Mouse (Mus musculus) liver, postnatal 0 days (tissue): ENCODE results near the gene Itga10. TPM values are rescaled to one million over a fixed set of nuclear protein-coding genes. Genes with fewer than 3 reads are reported as not detected.
"Not testable (repeated sequence)": the region's sequence is repeated elsewhere in the genome, so short reads cannot be mapped to it uniquely, and the experiment has no call there.

ENCODE experiments used
- ATAC-seq: fragments of 200-750 bp; cut with Nextera tagmentation; 2 replicates; pipeline ENCODE4 v1.8.0; 2017; ENCODE audit warnings: mild to moderate bottlenecking, moderate library complexity
- DNase-seq: peaks from one replicate; pipeline ENCODE4 v3.0.0-alpha.2; 2016
- H3K27ac ChIP-seq: fragments of 300-500 bp; sonication (generic); 2 replicates; pipeline ENCODE4 v1.5.1; 2014; ENCODE audit warnings: antibody characterized with exemption, moderate library complexity, mild to moderate bottlenecking, low read depth
- H3K27me3 ChIP-seq: fragments of 300-500 bp; sonication (generic); 2 replicates; pipeline ENCODE4 v1.6.1; 2014; ENCODE audit warnings: low read length, control low read depth, mixed read lengths; ENCODE audit not compliant: insufficient read depth
- H3K36me3 ChIP-seq: fragments of 300-500 bp; sonication (generic); replicated peaks from 2 replicates; pipeline ENCODE4 v1.6.1; 2014; ENCODE audit warnings: mild to moderate bottlenecking, control low read depth, low read length, moderate library complexity, mixed read lengths; ENCODE audit not compliant: insufficient read depth
- H3K4me1 ChIP-seq: fragments of 300-500 bp; sonication (generic); 2 replicates; pipeline ENCODE4 v1.6.1; 2014; ENCODE audit warnings: antibody characterized with exemption, mild to moderate bottlenecking, control low read depth; ENCODE audit not compliant: insufficient read depth
- H3K4me2 ChIP-seq: fragments of 300-500 bp; sonication (generic); 2 replicates; pipeline ENCODE4 v1.6.1; 2014; ENCODE audit warnings: low read depth, mild to moderate bottlenecking, low read length, moderate library complexity, mixed read lengths
- H3K4me3 ChIP-seq: fragments of 300-500 bp; sonication (generic); 2 replicates; pipeline ENCODE4 v1.5.1; 2014; ENCODE audit warnings: low read depth, low read length
- H3K9ac ChIP-seq: fragments of 300-500 bp; sonication (generic); replicated peaks from 2 replicates; pipeline ENCODE4 v1.6.1; 2014; ENCODE audit warnings: mild to moderate bottlenecking, moderate library complexity
- H3K9me3 ChIP-seq: fragments of 300-500 bp; sonication (generic); 2 replicates; pipeline ENCODE4 v1.6.1; 2016; ENCODE audit warnings: mild to moderate bottlenecking, control low read depth, low read length, mixed read lengths
- CTCF ChIP-seq: sonication (generic); IDR thresholded peaks from 2 replicates; pipeline ENCODE4 v1.5.1; 2016; ENCODE audit warnings: antibody characterized with exemption, low read depth
- EP300 ChIP-seq: IDR thresholded peaks from 2 replicates; pipeline ENCODE4 v1.6.1; 2016; ENCODE audit warnings: antibody characterized with exemption, low read depth, mild to moderate bottlenecking
- WGBS: fragments of 180-500 bp; shearing (Covaris S2); extraction: QIAGEN DNeasy Blood & Tissue Kit; methylation state at CpG from one replicate; pipeline ENCODE4 v1.1.7; 2014; ENCODE audit not compliant: insufficient replicate concordance; 5-methylcytosine and 5-hydroxymethylcytosine counted together
- polyA plus RNA-seq: library from polyadenylated mRNA; unstranded; fragments of >200 nt; fragmentation: Nextera tagmentation; extraction: Ambion mirVana; gene quantifications from 2 replicates; pipeline ENCODE4 v1.2.1, GENCODE M21; 2015

Itga10 gene
- polyA plus RNA-seq, 1 experiment from 2014 or later = 0.05 TPM

DNA sequence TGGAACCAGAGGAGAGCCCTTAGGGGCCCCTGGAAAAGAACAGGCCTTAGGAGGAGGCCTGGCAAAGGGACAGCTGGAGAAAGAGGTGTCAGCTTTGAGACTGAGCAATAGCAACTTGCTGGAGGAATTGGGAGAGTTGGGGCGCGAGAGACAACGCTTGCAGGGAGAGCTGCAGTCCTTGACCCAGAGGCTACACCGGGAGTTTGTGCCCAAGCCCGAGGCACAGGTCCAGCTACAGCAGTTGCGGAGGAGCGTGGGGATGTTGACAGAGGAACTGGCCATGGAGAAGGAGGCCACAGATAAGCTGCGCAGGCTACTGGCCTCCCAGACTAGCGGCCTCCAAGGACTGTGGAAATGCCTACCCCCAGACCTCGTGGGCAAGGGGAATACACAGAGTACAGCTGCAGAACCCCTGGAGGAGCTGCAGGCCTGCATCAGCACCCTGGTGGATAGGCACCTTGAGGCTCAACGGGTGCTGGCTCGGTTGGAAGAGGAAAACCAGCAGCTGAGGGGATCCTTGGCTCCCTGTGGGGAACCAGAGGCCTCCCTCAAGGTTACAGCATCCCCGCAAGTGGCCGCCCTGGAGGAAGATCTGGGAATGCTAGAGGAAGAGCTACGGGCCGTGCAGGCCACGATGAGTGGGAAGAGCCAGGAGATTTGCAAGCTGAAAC lies 38.9 kb downstream of the Itga10 start:
- Histone ChIP-seq H3K36me3 (no peaks in the 10 kb centered on the region), H3K9me3 (no peaks in the 10 kb centered on the region), H3K4me1 (no peaks in the 10 kb centered on the region; the same call in 1 of the 2 replicates), H3K27me3 (peaks cover 43% of the 10 kb centered on the region; the same call in 1 of the 2 replicates), H3K27ac (no peak overlapping the region), H3K9ac (no peak overlapping the region), H3K4me2 (peak overlapping the region; percentile 44; the same call in 1 of the 2 replicates), H3K4me3 (no peak overlapping the region)
- no peak for ATAC-seq
- no peak for DNase-seq
- TF ChIP-seq EP300 = no peak
- TF ChIP-seq CTCF = no peak
- 53% methylated on average over 17 of the region's 17 CpGs for WGBS

DNA sequence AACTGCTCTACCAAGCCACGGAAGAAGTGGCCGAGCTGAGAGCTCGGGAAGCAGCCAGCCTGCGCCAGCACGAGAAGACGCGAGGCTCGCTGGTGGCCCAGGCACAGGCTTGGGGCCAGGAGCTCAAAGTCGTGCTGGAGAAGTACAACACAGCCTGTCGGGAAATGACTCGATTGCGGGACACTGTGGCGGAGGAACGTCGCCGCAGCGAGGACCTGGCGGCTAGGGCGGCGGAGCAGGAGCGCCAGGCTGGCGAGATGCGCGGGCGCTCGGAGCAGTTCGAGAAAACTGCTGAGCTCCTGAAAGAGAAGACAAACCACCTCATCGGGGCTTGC lies 39.4 kb downstream of the Itga10 start:
- no peak overlapping the region; the same call in 1 of the 2 replicates for H3K9ac ChIP-seq
- H3K4me2 ChIP-seq = peak overlapping the region; percentile 44; the same call in 1 of the 2 replicates
- no peak overlapping the region for H3K4me3 ChIP-seq
- no peak for ATAC-seq
- H3K27ac ChIP-seq = no peak overlapping the region
- H3K36me3 ChIP-seq = no peaks in the 10 kb centered on the region
- H3K9me3 ChIP-seq = no peaks in the 10 kb centered on the region
- TF ChIP-seq EP300 (no peak), CTCF (no peak)
- peaks cover 43% of the 10 kb centered on the region; the same call in 1 of the 2 replicates for H3K27me3 ChIP-seq
- no peaks in the 10 kb centered on the region; the same call in 1 of the 2 replicates for H3K4me1 ChIP-seq
- WGBS = 25% methylated on average over 28 of the region's 28 CpGs
- DNase-seq = no peak

DNA sequence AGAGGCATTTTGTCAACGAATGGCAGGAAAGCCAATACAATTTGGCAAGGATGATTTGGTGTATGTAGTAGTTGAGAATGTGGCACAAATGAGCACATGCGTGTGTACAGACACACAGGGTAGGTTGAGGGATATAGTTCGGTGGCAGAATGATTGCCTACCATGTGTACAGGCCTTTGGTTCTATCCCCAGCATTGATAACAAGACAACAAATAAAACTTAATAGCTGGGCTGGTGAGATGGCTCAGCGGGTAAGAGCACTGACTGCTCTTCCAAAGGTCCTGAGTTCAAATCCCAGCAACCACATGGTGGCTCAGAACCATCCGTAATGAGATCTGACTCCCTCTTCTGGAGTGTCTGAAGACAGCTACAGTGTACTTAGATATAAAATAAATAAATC lies 40.7 kb downstream of the Itga10 start:
- peaks cover 35% of the 10 kb centered on the region; the same call in 1 of the 2 replicates for H3K27me3 ChIP-seq
- H3K4me3 ChIP-seq, H3K4me2 ChIP-seq, H3K9ac ChIP-seq, H3K4me1 ChIP-seq, ATAC-seq, DNase-seq, H3K27ac ChIP-seq, H3K9me3 ChIP-seq, H3K36me3 ChIP-seq: not testable (repeated sequence)
- 83% methylated on average over 5 of the region's 5 CpGs for WGBS

DNA sequence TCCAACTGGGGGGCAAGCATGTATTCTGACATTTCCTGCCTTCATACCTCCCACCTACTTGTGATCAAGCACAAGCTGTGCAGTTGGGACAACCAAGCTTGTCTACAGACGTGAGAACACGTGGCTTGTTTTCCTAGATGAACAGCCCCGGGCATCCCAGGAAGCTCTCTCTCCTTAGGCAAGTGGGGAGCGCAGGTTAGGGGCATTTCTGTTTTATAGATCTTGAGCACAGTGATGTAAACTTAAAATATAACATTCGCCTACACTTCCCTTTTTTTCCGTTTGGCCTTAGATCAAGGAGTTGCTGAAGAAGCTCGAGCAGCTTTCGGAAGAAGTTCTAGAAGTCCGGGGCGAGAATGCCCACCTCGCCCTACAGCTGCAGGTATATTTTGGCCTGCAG lies 43.5 kb downstream of the Itga10 start:
- Histone ChIP-seq H3K27ac (no peak overlapping the region), H3K27me3 (peaks cover 22% of the 10 kb centered on the region; the same call in 1 of the 2 replicates), H3K4me2 (no peak overlapping the region), H3K9me3 (no peaks in the 10 kb centered on the region), H3K4me3 (no peak overlapping the region), H3K4me1 (no peaks in the 10 kb centered on the region; the same call in 1 of the 2 replicates), H3K9ac (no peak overlapping the region), H3K36me3 (no peaks in the 10 kb centered on the region)
- ATAC-seq (no peak), DNase-seq (no peak)
- TF ChIP-seq CTCF (no peak), EP300 (no peak)
- WGBS = 60% methylated on average over 11 of the region's 11 CpGs

DNA sequence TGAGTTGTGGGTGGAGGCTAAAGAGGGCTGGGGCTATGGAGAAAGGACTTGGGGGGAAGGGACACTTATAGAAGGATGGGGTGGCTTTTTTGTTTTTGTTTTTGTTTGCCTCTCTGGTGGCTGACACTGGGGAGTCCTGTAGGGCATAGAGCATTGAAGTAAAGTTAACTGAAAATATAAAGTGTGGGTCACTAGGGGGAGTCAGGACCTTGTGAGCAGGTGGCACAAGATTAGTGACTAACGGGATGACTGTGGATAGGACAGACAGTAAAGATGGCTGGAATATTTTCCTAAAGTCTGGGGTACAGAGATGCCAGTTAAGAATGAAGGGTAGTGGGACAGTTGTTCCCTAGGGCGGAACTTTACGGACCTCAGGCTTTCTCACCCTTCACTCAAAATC lies 44.9 kb downstream of the Itga10 start:
- Histone ChIP-seq H3K36me3 (no peaks in the 10 kb centered on the region), H3K4me1 (no peaks in the 10 kb centered on the region), H3K4me2 (no peak overlapping the region), H3K4me3 (no peak overlapping the region), H3K9ac (no peak overlapping the region), H3K27me3 (peaks cover 10% of the 10 kb centered on the region; the same call in 1 of the 2 replicates), H3K9me3 (no peaks in the 10 kb centered on the region), H3K27ac (no peak overlapping the region)
- no peak for TF ChIP-seq EP300
- TF ChIP-seq CTCF = peak; percentile 54
- 50% methylated on average over 3 of the region's 3 CpGs for WGBS
- DNase-seq (no peak), ATAC-seq (no peak)

DNA sequence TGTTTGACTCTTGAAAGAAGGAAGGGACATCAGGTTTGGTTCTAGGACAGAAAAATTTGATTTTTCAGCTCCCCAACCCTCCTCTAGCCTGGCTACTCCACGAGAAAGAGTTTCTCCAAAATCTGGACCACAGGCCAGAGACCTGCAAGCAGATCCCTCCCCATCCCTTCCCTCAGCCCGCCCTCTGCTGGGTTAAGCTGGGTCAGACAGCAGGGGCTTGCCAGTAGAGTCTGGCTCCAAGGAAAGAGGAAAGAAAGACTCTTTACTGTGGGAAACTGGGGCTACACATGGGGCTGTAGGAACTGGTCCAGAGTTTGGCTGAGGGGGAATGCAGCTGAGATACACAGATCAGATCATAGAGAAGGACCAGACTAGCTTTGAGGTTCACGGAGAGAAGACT lies 47.1 kb downstream of the Itga10 start:
- Histone ChIP-seq H3K4me2 (no peak overlapping the region), H3K27ac (no peak overlapping the region), H3K9me3 (no peaks in the 10 kb centered on the region), H3K36me3 (no peaks in the 10 kb centered on the region), H3K9ac (no peak overlapping the region), H3K27me3 (no peaks in the 10 kb centered on the region), H3K4me1 (peaks cover 7% of the 10 kb centered on the region), H3K4me3 (no peak overlapping the region)
- ATAC-seq (no peak), DNase-seq (peak; percentile 29)
- TF ChIP-seq EP300 = no peak
- peak; percentile 40 for TF ChIP-seq CTCF
- WGBS = 27% methylated on average over 3 of the region's 3 CpGs
